Mouse (Mus musculus): ENCODE measurements around the gene Slc19a3.

DNA sequence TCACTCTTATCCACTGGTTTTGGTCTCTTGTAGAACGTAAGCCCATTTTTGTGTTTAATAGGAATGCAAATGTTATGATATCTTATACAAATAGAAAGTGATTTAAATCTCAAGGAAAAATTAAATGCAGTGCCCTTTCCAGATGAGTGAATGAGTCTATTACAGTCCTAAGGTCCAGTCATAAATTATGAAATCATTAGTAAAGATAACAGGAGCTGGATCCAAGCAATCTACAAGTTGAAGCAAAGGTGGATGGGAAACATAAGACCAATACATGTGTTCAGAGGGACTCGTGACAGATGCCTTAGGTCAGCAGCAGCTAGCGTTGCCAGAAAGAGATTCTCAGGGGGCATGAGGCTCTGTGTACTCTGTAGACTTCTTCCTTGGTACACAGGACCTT lies 46.7 kb downstream of the Slc19a3 start:
- TF ChIP-seq CTCF (IDR thresholded peaks at IDR 0.05; ENCODE audit: low read depth, low read length), result no peak
- TF ChIP-seq POLR2A (IDR thresholded peaks at IDR 0.05; ENCODE audit: extremely low read depth, insufficient read depth, low read length), result no peak
